Mouse (Mus musculus): ENCODE data around the gene Ddx5.

DNA sequence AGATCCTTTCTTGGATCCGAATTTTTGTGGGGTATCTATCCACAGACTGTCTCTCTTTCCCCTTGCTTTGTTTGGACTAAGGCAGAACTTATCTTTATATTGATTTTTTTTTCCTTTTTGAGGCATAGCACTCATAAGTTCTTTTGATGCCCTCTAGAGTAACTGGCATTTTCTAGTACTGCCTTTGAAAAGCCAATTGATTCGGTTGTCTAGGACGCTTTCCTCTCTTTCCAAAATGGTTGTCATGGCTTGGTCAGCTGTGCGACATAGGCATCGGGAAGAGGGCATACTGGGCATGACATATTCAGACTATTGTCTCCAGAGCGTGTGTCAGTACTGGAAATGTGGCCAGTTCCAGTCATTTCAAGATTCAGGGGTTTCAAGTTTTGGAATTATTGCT, 664 bp upstream of the Ddx5 start:
- TF ChIP-seq CTCF (IDR thresholded peaks at IDR 0.05; ENCODE audit: control insufficient read depth, insufficient read depth, insufficient replicate concordance, low read depth, low read length), result no peak
- no peak for TF ChIP-seq POLR2A (IDR thresholded peaks at IDR 0.05; ENCODE audit: control insufficient read depth, low read depth, low read length)

Data from testis, adult 2 months (tissue).